Mouse (Mus musculus): Measurements from ENCODE around the gene Tm2d3.

Gene Tm2d3

DNA sequence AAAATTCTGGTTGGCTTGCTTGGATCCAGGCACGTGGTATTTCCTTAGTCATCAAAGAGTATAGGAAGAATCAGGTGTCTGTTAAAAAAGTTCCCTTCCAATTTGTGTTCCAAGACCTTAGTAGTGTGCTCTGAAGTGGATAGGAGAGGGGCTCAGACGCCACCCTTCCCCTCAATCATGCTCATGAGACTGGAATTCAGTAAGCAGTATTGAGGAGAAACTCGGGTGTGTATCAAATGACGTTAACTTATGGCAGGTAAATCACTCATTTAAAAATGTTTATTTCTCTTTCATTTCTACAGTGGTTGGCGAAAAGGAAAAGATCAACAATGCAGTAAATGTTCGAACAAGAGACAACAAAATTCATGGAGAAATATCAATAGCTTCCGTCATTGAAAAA is at the start of gene Tm2d3:
TSS of gene Tm2d3 (plus strand) at position 301 of the 400 bp plus-strand sequence.
- in situ Hi-C loops (cut with MboI) = loop anchor here (25.0 kb wide), 1 partner anchor 371 kb away; the partner anchor contains the start of gene Snrpa1

DNA sequence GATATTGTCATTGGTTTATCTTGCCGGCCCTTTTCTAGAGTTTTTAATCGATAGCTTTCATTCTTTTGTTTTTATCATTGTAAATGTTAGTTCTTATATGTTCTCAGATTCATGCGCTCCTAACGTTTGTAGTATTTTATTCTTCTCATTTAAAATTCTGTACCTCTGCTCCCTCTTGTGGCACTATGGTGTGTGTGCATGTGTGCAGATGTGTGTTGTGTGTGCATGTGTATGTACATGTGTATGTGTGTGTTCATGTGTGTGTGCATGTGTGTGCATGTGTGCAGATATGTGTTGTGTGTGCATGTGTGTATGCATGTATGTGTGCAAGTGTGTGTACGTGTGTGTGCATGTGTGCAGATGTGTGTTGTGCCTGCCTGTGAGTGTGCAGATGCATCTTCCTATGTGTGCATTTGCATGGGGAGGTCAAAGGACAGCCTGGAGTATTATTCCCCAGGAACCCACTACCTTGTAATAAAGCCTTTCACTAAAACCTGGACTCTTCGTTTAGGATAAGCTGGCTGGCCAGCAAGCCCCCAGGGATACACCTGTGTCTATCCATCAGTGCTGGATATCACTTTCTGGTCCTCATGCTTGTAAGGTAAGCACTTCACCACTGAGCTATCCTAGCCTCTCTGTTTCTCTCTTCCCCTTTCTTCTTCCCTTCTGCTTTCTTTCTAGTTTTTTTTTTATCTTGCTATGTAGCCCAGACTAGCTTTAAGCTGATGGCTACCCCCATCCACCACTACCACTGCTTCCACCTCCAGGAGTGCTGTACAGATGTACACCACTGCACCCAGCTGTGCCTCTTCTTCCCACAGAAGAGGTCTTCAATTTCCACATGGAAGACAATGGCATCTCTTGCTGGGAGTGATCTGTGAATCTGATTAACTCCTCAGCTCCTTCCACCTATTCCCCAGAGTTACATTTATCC is 48.3 kb upstream of the Tm2d3 start:
- in situ Hi-C loops (cut with MboI) = no loop called here

DNA sequence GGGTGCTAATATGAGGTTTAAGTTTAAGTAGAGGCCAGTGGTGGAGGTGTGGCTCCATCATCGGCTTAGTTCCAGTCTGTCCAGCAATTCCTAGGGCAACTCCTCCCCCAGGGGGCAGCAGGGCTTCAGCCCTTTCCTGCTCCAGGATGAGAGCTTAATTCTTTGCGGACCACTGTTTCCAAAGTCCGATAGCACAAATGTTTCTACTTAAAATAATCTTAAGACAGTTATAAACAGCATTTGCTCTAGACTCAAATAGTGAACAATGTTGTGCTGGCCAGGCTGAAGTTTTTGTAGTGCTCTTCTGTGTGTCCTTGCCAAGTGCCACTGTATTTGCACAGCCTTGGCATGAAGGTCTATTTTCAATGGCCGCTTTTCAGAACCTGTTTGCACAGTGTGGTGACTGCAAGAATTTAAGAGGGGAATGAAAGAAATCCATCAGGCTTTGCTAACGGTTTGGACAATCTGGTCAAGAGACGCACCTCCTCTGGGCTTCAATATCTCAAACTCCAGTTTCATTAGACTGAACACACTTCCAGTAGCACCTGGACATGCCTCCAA is 47.0 kb upstream of the Tm2d3 start:
- in situ Hi-C loops (cut with MboI) = no loop called here

DNA sequence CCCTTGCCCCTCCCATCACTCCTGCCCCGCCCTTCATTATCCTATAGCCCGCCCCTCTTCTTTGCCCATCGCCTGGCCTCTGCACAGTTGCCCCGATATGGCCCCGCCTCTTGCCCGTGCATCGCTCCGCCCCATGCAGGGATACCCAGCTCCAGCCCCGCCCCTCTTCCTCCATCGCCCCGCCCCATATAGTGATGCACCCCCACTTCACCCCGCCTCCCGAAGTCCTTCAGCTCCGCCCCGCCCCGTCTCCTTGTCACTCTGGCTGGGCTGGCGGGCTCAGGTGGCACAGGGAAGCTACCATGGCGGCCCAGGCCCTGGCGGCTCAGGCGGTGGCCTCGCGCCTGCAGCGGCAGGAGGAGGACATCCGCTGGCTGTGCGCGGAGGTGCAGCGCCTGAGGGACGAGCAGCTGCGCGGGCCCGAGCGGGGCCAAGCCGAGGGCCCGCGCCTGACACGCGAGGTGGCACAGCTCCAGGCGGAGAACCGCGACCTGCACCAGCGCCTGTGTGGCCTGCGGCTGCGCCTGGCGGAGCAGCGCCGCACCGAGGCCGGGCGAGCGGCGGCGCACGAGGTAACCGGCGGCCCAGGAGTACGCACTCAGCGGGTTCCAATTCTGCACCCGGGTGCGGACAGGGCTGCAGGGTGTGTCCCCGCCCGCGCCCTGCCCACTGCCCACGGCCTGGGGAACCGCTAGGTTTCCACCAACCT is 46.2 kb upstream of the Tm2d3 start, which contains the start of gene Tarsl2:
TSS of gene Tarsl2 (plus strand) at position 256 of the 709 bp plus-strand sequence.
- in situ Hi-C loops (cut with MboI) = no loop called here

DNA sequence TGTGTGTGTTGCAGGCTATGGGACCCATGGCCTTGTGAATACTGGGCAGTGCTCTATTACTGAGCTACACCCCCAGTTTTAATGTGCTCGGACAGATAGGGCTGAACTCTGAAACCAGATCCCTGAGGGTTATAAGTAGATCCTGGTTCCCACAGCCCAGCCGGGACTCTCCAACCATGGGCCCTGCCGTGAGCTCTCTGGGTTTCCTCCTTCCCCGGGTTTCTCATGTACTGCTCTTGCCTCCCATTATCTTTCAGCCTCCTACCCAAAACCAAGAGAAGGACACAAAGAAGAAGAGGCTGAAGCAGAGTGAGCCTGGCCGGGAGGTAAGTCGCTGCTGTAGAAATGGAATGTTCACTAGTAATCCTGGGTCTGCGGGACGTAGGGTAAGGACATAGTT is 45.0 kb upstream of the Tm2d3 start:
- in situ Hi-C loops (cut with MboI) = no loop called here

DNA sequence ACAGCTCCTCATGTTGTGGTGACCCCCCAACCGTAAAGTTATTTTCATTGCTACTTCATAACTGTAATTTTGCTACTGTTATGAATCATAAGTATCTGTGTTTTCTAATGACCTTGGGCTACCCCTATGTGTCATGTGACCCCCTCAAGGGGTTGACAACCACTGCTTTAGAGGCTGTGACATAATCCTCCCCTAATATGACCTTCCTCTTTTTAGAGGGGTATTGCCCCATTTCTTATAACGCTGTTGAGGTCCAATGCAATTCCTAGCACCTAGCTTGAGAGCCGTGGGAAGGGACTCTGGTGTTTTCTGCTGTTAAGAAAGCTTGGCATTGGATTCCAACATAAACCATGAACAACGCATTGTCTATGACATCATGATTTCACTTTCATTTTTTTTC is 40.3 kb upstream of the Tm2d3 start:
- in situ Hi-C loops (cut with MboI) = no loop called here

DNA sequence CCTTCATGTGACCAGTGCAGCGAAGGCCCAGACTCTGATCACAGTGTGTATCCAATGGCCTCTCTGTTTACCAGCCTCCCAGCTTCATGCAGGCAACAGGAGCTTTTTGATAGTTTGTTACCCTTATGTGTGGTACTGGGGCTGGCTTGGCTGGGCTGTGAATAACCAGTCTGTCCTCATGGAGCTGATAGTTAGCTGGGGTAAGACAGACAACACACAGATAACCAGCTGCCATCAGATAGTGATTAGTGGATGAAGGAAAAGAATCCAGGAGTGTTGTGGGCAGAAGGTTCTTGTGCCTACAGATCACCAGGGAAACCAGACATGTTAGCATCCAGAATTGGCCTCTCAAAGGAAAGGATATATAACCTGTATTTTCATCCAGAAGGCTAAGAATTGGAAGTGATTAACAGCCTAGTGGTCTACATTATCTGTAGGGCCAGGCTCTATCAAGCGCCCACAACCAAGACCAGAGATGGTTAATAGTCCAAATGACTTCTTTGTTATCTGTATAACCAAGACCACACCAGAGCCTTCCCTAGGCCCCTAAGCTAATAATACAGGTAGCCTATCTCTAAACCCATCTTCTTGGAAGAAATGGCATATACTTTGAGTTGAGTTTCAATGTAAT is 33.4 kb upstream of the Tm2d3 start:
- in situ Hi-C loops (cut with MboI) = no loop called here

DNA sequence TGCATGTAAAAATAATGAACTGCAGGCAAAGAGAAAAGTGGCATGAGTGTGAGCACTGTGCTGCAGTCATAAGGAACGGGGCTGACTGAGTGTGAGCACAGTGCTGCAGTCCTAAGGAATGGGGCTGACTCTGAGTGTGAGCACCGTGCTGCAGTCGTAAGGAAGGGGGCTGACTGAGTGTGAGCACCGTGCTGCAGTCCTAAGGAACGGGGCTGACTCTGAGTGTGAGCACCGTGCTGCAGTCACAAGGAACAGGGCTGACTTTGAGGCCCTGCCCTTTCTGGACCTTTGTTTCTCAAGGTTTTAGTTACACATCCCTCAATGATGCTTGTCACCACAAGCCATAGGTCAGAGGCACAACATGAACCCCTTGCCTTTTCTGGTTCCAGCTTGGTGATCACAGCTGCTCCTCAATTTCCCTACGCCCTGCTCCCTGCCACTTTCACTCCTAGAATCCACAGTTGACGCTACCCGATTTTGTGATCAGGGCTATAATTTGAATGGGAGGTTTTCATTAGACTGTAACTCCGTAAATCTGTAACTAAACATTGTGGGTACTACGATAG is 27.7 kb upstream of the Tm2d3 start:
- in situ Hi-C loops (cut with MboI) = no loop called here

DNA sequence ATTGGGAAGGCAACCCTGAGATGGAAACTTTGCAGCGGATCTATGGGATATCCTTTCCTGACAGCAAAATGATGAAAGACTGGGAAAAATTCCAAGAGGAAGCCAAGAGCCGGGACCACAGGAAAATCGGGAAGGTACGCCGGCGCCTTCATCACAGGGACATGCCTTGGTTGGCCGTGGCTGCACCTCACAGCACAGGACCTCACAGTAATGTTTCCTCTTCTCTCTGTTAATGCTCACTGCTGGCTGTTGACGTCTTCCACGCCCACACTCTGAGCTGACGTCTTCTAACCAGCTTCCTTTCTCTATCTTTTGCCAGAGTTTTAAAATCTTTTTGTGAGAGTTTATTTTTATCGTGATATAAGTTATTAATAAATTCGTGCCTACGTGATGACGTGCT is 27.1 kb upstream of the Tm2d3 start:
- in situ Hi-C loops (cut with MboI) = no loop called here

DNA sequence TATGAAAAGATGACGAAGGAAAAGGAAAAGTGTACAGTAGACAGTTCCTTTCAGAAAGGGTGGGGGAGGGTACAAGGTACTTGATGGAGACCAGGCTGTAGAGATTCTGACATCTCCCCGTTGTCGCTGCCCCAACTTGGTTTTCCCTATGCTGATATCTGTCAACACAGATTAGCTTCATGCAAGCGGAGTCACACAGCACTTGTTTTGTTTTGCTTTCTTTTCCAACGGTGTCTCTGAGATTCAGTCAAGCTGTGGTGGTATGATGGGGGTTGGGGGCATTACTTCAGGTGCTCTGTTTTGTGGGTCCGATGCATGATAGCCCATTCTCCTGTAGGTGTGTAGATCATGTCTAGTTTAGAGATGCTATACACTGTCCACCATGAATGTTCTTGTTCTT is 23.5 kb upstream of the Tm2d3 start:
- in situ Hi-C loops (cut with MboI) = no loop called here

DNA sequence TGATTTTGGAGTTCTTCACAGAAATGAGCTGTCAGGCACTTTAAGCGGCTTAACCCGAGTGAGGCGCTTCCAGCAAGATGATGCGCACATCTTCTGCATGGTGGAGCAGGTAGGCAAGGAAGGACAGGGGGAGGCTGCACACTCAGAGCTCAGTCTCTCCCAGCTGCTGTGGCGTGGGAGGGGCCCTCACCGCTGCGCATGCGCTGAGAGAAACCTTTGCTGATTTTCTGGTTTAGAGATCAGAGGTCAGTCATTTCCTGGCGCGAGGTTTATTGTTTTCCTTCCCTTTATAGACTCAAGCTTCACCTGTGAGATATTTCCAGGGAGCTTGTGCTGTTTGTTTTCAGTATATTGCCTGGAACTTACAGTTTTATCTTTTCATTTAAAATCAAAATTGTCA is 12.9 kb upstream of the Tm2d3 start:
- in situ Hi-C loops (cut with MboI) = loop anchor here (25.0 kb wide), 1 partner anchor 384 kb away; the partner anchor contains the start of gene Snrpa1

DNA sequence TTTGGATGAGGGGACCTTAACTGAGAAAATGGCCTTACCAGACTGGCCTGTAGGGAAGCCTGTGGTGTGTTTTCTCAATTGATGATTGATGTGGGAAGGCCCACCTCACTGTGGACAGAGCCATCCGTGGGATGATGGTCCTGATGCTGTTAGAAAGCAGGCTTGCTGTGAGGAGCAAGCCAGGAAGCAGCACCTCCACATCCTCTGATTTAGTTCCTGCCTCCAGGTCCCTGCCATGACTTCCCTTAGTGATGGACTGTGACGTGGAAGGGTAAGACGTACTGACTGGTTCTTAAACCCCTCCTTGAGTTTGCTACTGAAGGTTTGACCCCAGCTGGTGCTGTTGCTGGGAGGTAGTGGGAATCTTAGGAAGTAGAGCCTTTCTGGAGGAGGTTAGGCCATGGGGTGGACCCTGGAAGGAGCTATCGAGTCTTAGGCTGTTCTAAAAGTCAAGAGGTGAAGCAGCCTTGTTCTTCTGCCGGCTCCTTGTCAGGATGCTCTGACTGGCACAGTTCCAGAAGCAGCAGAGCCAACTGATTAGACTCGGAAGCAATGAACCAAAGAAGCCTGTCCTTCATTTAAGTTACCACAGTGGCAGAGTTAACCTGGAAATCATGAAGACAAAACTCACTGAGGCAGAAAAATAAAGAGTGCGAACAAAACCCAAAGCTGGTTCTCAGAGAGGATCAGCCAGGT is 11.9 kb upstream of the Tm2d3 start:
- in situ Hi-C loops (cut with MboI) = loop anchor here (25.0 kb wide), 1 partner anchor 383 kb away; the partner anchor contains the start of gene Snrpa1

DNA sequence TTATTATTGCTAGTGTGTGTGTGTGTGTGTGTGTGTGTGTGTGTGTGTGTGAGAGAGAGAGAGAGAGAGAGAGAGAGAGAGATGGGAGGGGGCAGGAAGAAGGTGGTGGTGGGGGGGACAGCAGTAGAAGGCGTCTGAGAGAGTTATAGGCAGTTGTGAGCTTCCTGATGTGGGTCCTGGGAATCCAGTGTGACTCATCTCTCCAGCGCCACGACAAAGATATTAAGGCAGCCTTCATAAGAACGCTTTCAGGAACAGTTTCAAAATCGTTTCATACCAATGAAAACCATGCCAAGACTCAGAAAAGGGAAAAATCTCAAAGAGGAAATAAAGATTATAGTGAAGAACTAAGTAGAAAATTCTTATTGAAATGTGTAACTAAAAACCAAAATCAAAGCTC is 9.8 kb upstream of the Tm2d3 start:
- in situ Hi-C loops (cut with MboI) = loop anchor here (25.0 kb wide), 1 partner anchor 381 kb away; the partner anchor contains the start of gene Snrpa1

DNA sequence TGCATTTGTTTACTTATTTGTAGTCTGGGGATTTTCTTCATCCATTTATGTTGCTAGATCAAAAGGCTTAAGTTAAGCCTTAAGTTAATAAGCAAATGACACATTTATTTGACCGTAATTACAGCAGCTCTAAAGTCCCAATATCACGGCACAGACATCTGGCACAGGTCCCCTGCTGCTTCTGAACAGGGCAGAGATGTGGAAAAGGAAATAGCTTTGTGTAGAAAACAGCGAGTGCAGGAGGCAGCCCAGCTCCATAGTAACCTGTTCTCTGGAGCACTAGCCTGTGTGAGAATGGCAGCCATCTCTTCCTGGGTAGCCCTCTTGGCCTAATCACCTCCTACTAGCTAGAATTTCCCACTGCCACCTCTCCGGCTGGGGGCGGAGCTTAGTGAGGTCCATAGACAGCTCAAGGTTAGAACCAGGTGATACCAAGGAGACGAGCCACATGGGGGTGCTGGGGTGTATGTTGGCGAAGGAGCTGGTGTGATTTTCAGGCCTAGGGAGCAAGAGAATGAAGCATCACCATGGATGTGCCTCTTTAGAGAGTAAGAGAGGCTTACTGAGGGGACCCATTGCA is 6.6 kb upstream of the Tm2d3 start:
- in situ Hi-C loops (cut with MboI) = loop anchor here (25.0 kb wide), 1 partner anchor 378 kb away; the partner anchor contains the start of gene Snrpa1

DNA sequence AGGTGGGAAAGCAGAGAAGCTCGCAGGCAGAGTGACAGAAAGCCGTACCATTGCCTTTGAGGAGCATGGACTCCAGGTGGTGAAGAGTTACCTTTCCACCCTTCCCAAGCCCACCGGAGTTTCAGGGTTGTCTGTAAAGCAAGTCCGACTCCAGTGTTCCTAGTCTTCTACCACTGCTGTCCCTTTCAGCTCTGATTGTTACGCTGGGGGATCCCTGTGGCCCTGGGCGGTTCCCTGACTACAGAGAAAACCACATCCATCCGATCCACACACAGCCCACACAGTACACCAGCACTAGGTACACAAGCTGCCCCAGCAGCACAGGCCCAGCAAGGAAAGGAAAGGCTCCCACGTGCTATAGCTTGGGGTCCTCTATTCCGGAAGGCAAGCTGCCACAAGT is 4.3 kb upstream of the Tm2d3 start:
- in situ Hi-C loops (cut with MboI) = loop anchor here (25.0 kb wide), 1 partner anchor 376 kb away; the partner anchor contains the start of gene Snrpa1

DNA sequence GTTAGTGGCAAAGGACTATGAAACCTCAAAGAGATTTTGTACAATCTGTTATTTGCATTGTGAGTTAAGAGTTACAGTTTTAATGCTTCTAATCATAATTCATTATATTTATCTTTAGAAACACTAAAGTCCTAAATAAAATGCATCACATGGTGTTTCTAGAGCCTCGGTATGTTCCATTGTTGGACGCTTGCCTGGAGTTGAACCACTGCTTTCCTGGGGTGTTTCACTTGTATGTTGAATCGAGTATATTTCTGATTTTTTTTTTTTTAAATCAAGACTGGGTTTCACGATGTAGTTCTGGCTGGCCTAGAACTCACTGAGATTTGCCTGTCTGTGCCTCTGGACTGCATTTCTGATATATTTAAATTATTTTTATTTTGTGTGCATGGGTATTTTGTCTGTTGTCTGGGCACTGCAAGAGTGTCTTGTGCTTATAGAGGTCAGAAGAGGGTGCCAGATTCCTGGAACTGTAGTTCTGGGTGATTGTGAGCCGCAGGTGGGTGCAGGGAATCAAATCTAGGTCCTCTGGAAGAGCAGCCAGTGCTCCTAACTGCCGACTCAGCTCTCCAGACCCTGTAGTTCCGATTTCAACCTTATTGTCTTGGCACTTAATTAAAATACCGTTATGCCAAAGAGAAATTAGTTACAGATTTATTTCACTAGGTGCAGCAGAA is 1.1 kb downstream of the Tm2d3 start:
- in situ Hi-C loops (cut with MboI) = loop anchor here (25.0 kb wide), 1 partner anchor 370 kb away; the partner anchor contains the start of gene Snrpa1

DNA sequence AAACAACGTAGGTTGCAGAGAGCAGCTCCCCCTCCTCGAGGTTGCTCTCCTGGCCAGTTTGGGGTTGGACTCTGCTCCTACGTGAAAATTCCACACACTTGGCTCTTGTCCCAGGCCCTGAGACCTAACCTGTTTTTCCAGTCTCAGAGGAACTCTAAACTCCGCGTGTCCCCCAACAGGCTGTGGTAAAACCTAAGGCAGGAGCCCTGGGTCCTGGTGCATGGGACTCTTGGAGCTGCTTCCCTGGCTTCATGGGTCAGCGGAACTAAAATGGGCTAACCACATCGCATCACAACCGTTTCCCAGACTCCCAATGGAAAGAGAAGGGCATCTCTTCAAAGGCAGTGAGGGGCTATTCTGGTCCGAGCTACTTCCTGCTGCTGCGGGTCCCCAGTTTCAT is 1.9 kb downstream of the Tm2d3 start:
- in situ Hi-C loops (cut with MboI) = loop anchor here (25.0 kb wide), 1 partner anchor 369 kb away; the partner anchor contains the start of gene Snrpa1

DNA sequence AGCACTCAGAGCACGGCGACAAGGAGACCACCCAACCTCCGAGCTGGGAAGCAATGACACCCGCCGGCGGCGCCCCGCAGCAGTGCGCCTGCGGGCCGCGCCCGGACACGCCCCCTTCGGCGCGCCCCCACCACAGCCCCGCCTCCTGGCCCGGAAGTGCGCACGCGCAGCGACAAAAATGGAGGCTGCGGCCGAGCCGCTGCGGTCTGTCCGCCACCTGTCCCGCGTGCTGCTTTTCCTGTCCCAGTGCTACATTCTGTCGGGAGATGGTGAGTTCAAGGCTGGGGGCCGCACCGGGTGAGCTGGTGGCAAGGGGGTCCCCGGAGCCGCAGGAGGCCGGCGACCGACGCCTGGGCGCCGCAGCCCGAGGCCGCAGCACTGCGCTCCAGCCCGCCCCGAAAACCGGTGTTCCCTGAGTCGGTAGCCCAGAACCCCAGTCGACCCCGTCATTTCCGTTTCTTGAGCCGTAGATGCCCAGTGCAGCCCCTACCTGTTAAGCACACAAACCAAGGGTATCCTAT is 2.4 kb downstream of the Tm2d3 start:
- in situ Hi-C loops (cut with MboI) = loop anchor here (25.0 kb wide), 1 partner anchor 369 kb away; the partner anchor contains the start of gene Snrpa1

DNA sequence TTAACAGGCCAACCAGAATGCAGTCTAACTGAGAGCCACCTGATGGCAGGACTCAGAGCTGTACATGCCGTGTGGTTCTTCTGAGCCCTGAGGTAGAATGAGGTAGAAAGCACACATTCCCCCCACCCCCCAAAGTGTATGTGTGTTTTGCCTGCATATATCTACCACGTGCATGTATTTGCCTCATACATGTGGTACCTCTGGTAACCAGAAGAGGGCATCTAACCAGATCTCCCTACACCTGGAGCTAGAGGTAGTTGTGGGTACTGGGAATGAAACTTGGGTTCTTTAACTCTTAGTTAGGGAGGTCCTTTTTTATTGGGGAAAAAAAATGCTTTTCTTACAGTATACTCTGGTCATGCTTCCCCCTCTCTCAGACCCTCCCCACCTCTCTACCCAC is 5.5 kb downstream of the Tm2d3 start:
- in situ Hi-C loops (cut with MboI) = loop anchor here (25.0 kb wide), 1 partner anchor 366 kb away; the partner anchor contains the start of gene Snrpa1

Data from mature B cell (primary cell).